Mouse (Mus musculus): ENCODE results near the gene Robo1.

Robo1 gene

GRCm38 (mm10) chr16:72735588-72735987 lies 427.5 kb downstream of the Robo1 start:
- no peak for DNase-seq (ENCODE audit: low read depth, low spot score)

- no peak for DNase-seq (ENCODE audit: low read depth, low spot score)
Measured at GRCm38 (mm10) chr16:72737154-72737553, 429.0 kb downstream of the Robo1 start.

GRCm38 (mm10) chr16:72740218-72740617 lies 432.1 kb downstream of the Robo1 start:
- DNase-seq (ENCODE audit: low read depth, low spot score), result no peak

GRCm38 (mm10) chr16:72747696-72748095 lies 439.6 kb downstream of the Robo1 start:
- DNase-seq (ENCODE audit: low read depth, low spot score), result no peak

GRCm38 (mm10) chr16:72765128-72765913 lies 457.2 kb downstream of the Robo1 start:
- no peak for DNase-seq (ENCODE audit: low read depth, low spot score)

- no peak for DNase-seq (ENCODE audit: low read depth, low spot score)
Measured at GRCm38 (mm10) chr16:72769214-72769834, 461.2 kb downstream of the Robo1 start.

- DNase-seq (ENCODE audit: low read depth, low spot score), result no peak
Measured at GRCm38 (mm10) chr16:72772348-72772747, 464.2 kb downstream of the Robo1 start.

- no peak for DNase-seq (ENCODE audit: low read depth, low spot score)
Measured at GRCm38 (mm10) chr16:72773034-72773433, 464.9 kb downstream of the Robo1 start.

GRCm38 (mm10) chr16:72778520-72778919 lies 470.4 kb downstream of the Robo1 start:
- no peak for DNase-seq (ENCODE audit: low read depth, low spot score)

- no peak for DNase-seq (ENCODE audit: low read depth, low spot score)
Measured at GRCm38 (mm10) chr16:72782171-72782570, 474.1 kb downstream of the Robo1 start.

GRCm38 (mm10) chr16:72786079-72786478 lies 478.0 kb downstream of the Robo1 start:
- DNase-seq (ENCODE audit: low read depth, low spot score), result no peak

- DNase-seq (ENCODE audit: low read depth, low spot score), result no peak
Measured at GRCm38 (mm10) chr16:72786636-72787035, 478.5 kb downstream of the Robo1 start.

- DNase-seq (ENCODE audit: low read depth, low spot score), result no peak
Measured at GRCm38 (mm10) chr16:72788017-72788416, 479.9 kb downstream of the Robo1 start.

- no peak for DNase-seq (ENCODE audit: low read depth, low spot score)
Measured at GRCm38 (mm10) chr16:72791181-72791705, 483.1 kb downstream of the Robo1 start.

- DNase-seq (ENCODE audit: low read depth, low spot score), result no peak
Measured at GRCm38 (mm10) chr16:72794692-72795378, 486.7 kb downstream of the Robo1 start.

GRCm38 (mm10) chr16:72795379-72795712 lies 487.2 kb downstream of the Robo1 start:
- no peak for DNase-seq (ENCODE audit: low read depth, low spot score)

GRCm38 (mm10) chr16:72798405-72798949 lies 490.4 kb downstream of the Robo1 start:
- no peak for DNase-seq (ENCODE audit: low read depth, low spot score)

GRCm38 (mm10) chr16:72800121-72800749 lies 492.1 kb downstream of the Robo1 start:
- DNase-seq (ENCODE audit: low read depth, low spot score), result no peak

- DNase-seq (ENCODE audit: low read depth, low spot score), result no peak
Measured at GRCm38 (mm10) chr16:72800788-72801187, 492.7 kb downstream of the Robo1 start.

GRCm38 (mm10) chr16:72808351-72808750 lies 500.2 kb downstream of the Robo1 start:
- no peak for DNase-seq (ENCODE audit: low read depth, low spot score)

- DNase-seq (ENCODE audit: low read depth, low spot score), result no peak
Measured at GRCm38 (mm10) chr16:72810942-72811341, 502.8 kb downstream of the Robo1 start.

- no peak for DNase-seq (ENCODE audit: low read depth, low spot score)
Measured at GRCm38 (mm10) chr16:72811494-72811893, 503.4 kb downstream of the Robo1 start.
